Mouse (Mus musculus): ENCODE results near the gene Cd52.

Cd52 gene

DNA sequence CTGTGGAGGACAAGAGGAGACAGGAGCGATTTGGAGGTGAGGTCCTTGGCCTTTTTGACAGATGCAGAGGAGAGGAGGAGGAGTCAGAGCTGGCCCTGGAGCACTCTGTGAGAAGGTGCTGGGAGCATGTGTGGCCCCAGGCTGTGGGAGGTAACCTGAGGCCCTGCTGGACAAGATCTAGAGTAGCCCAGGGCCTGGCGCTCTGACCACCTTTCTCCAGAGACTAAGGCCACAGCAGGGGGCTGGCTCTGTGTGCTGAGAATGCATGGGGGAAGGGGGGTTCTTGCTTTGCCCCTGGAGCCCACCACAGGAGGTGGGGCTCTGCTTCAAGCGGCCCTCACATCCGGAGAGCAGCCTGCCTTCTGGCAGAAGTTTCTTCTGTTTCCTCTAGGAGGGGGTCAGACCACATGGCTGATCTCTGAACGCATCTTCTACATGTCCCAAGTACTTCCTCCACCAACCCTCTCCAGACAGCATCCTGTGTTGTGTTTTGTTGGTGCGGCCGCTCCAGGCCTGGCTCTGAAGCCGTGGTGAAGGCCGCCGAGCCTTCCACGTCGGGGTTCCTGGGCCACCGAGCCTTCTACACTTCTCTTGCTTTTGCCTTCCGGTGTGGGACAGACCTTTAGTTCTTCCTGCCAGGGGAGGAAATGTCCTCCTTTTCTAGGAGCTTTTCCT lies 23.4 kb upstream of the Cd52 start:
- no peak for DNase-seq

DNA sequence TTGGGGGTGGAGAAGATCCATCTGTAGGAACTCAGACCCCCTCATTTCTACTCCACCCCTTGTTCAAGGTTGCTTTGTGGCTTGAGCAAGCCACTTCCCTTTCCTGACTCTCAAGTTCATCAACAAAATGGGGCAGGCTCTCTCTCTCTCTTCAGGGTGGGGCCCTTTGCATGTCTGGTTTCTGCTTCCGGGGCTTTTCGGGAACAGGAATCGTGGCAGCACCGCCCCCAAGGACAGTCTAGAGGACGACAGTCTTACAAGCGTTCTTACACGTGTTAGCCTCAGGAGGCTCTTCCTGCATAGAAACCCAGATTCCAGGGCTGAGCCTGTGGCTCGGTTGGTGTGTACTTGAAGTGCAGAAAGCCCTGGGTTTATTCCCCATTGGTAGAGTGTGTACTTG lies 22.1 kb upstream of the Cd52 start:
- DNase-seq: no peak

DNA sequence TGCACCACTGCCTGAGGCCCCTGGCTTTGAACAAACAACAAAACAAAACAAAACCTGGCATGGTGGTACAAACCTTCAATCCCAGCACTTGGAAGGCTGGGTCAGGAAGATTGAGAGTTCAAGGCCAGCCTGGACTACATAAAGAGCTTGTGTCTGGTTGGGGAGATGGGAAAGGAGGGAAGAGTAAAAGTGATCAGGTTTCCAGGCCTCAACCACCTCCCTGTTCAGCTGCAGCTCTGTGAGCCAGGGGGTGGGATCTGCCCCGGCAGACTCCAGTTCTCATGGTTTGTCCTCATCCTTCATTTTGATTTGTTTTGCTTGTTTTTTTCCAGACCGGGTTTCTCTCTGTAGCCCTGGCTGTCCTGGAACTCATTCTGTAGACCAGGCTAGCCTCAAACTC lies 21.6 kb upstream of the Cd52 start:
- DNase-seq: no peak

DNA sequence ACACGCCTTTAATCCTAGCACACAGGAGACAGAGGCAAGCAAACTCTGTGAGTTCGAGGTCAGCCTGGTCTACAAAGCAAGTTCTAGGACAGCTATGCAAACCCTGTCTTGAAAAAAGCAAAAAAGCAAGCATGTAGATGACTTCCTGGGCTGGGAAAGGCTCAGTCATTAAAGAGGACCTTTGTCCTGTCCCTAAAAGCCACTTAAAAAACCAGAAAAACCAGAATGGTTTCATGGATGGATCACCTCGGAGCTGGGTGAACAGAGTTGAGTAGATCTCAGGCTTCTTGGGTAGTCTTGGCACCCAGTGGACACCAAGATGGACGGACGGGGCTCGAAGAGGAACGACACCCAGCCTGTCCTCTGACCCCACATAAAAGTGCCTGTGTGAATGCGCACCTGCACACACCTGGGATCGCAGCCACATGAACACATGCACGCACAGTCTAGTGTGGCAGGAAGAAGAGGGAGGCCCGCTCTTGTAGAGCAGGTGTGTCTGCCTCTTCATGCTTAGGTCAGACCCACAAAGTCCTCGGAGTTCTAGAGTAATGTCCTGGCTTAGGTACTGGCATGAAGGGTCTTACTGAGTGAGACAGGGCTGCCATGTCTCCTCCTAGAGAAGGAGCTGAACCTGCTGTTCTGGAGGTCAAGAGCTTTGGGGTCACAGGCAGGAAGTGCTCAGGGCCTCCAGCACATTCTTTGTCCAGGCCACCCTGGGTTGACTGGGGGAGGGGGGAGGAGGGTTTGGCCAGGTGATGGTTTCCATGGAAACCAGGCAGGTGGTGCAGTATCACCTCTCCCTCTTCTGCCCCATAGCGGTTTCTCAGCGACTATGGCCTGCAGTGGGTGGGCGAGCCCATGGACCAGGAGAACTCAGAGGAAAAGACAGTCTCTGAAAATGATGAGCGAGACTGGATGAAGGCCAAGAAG lies 20.6 kb upstream of the Cd52 start:
- no peak for DNase-seq

DNA sequence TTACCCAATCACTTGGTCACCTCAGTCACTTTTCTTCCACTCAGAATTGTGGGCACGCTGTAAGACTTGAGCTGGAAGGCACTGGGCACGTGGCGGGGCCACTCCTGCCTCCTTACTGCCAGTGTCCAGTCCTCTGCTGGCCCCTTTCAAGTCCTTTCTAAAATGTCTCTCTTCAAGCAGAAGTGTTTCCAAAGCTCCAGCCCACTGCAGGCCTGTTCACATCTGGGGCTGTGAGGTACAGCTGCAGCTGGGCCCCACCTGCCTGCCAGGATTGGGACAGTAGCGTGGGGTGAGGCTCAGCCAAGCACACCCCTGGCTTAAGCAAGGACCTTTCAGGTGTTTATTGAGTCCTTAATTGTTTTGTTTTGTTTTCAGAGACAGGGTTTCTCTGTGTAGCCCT lies 19.2 kb upstream of the Cd52 start:
- DNase-seq: no peak

DNA sequence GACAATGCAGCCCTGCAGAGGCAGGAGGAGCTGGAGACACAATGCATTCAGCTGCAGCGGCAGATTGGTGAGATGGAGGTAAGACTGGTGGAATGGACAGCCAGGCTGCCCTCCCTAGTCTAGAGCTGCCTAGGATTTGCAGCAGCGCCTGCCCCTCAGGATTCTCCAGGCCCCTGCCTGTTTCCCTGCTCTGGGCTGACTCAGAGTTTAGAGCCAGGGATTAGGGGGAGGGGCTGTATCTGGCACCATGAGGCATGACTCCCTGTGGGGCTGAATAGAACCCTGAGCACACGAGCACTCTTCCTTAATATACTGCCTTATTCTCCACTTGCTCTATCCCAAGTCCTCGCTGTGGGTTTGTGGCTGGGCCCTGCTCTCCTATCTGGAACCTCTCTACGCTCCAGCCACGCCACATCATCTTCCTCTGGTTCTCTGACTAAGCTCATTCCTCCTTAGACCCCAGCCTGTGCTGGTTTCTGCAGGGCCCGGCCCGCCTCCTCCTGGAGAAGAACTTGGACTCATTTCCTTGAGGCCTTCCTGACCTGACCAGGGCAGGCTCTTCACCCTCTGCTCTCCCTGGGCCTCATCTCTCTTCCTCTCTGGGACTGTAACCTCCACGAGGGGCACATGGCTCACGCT lies 18.6 kb upstream of the Cd52 start:
- no peak for DNase-seq

DNA sequence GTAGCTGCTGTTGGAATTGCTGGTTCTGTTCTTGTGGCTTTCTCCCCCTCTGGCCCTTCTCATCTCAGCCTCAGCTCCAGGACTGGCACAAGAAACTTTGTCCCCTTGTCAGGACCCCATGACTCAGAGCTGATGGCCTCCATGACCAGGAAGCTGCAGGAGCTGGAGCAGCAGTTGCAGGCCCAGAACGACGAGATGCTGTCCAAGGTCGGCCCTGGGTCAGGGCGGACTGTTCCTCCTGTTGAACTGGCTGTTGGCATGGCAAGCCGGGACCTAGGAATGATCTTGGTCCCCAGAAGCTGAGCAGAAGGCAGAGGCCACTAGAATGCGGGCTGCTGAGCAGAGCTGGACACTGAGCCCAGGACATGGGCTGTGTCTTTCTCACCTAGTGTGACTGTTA lies 17.5 kb upstream of the Cd52 start:
- DNase-seq: no peak

DNA sequence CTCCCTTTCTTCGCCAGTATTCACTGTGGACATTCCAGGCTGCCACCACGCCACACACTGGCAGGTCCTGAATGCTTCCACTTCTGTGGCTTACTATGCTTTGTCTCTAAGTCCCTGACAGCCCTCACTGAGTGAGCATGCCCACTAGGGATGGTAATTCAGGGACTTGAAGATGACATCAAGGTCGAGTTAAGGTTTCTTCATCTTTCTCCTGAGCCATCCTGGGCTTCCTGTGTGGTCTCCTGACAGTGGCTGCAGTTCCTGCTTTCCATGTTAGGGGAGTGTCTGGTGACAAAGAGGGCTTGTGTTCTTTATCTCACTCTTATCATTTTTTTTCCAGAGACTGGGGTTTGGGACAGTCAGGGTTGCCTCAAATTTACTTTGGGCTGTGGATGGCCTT lies 15.8 kb upstream of the Cd52 start:
- DNase-seq: no peak

DNA sequence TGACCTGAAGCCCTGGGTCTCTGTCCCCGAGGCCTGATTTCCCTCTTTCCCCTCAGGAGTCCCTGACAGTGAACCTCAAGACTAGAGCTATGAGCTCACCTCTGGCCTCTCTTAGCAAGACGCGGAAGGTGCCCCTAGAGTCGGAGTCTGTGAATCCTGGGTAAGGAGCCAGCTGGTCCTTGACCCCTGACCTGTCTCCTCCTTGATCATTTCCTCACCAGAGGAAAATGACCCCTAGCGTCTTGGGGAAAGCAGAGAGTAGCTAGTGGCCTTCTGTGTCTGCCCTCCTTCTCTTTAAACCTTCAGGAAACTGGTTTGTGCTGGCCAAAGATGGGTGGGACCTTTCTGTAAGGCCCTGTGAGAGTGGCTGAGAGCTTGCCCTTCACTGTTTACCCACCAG lies 13.3 kb upstream of the Cd52 start:
- no peak for DNase-seq

DNA sequence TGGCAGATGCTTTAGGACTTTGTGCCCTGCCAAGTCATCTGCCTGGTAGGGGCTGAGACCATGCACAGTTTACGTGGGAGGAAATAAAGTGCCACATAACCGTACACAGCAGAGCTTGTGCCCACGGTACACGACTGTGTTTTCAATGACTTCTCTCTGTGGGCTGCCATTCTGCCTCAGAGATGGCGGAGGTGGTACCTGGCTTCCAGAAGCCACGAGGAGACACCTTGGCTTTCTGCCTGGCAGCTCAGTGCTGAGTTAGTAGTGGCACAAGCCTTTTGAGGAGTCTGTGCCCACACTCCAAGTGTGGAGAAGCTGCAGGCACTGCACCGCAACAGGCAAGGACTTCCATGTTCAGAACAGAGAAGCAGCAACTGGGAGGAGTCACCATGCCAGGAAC lies 12.8 kb upstream of the Cd52 start:
- DNase-seq: no peak

DNA sequence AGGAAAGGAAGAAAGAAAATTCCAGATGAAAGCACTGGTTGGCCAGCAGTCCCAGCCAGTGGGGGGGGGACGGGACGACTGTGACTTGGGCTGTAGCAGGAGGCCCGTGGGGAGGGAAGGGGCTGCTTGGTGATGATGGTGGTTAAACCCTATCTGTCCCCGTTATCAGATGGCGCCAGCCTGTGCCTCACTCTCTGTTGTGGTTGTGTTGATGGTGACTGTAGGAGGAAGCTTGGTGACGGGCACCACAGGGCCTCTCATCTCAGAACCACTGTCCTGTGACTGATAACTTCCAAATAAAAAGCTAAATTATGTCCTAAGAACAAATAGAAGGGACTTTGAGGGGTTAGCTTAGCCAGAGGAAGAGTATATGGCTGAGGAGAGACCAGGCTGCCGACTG lies 11.2 kb upstream of the Cd52 start:
- DNase-seq: no peak

DNA sequence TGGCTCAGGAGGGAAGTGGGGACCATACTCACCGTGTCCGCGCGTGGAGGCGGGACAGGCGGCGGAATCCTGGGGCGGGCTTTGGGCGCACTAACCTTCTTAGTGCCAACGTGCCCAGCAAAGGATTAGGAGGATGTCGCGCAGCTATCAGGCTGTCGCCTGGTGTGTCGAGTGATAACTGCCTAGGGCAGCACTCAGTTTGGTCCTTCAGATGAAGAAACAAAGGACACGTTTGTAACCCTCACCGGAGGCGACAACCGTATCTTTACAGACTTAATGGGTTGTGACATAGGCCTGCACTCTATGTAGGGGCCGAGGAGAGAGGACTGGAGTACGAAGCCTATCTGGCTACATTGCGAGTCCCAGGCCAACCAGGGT lies 7.8 kb upstream of the Cd52 start:
- no peak for DNase-seq

DNA sequence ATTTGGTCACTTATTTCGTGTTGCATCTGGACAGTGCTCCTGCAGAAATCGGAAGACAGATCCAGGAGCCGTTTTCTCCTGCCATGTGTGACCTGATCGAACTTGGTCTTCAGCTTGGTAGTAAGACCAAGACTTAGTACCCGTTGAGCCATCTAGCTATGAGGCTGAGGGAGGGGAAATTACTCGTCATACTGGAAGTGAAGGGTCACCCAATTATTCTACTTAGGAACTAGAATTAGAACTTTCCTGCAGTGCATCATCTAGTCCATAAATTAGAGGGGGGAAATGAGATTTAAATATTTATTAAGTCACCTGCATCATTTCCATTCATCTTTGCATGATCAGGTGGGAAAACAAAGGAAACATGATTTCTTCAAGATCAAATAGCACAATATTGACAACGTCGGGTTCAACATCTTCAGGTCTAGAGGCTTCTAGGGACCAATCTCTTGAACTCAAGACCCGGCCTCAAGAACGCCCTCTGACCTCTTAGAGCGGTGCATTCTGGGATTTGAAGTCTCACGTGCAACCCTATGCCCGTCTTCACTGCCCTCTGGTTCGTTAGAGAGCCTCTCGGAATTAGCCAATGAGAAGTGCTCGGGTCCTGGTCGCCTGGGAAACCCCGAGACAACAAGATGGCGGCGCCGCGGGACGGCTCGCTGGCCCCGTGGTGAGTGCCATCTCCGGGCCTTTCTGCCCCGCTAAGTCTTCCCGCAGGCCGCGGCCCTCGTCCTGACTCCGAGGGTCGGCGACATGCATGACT lies 7.3 kb upstream of the Cd52 start, which contains the start of gene Ubxn11:
Gene Ubxn11, plus strand, starts transcription at position 592 of the 763 bp plus-strand sequence.
- DNase-seq: peak; percentile 92

DNA sequence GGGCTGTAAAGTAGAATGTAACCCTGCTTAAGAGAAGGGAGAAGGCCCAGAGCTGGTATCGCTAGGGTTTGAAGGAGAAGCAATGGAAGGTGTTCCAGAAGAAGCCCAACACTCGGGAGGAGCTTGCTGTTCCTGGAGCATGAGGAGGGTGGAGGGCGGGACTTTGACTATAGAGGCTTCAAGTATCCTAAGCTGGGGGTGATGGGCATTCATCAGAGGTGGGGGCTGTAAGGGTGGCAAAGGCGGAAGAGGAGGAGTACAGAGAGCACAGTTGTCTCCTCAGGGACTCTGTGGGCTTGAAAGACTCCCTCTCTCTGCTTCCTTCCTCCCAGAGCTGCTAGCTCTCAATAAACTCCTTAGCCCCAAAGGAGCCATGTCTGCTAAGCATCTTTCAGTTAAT lies 5.4 kb upstream of the Cd52 start:
- DNase-seq: no peak

DNA sequence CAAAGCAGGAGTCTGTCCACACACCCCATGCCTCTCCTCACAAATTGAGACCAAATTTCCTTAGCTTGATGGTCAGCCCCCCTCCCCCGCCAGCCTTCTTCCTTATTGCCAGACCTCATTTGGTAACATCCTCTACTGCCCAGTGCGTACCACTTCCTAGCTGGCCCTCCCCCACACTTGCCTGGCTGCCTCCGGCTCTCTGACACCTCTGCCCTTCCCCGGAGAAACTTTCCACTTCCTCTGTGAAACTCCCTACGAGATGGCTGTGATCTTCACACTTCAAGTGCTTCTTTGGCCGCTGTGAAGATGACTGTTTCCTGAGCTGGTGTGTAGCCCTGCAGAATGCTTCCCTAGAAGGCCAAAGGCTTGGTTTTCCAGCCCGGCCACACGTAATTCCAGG lies 3.7 kb upstream of the Cd52 start:
- DNase-seq: peak; percentile 25

DNA sequence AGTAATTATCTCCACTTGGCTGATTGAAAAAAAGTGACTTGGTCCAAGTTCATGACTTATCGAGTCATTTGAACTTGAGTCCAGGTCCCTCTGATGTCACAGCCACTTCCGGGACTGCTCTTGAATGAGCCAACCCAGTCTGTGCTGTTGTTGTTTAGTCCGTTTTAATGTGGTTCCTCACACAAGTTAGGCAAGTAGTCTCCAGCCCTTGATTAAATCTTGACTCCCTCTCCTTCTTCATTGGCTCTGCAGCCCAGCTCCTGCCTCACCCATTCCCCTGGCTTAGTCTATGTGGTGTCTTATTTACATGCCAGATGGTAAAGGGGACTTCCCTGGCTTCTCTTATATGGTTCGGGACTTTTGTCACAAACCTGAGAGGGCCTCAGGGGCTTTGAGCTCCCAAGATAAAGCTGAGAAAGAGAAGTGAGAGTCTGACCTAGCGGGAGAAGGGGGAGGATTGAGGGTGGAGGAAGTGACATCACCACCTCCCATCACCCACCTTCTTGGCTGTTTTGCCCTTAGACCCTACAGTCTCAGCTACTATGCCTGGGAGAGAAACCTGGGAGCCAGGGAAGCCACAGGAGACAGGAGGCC lies 2.2 kb upstream of the Cd52 start:
- no peak for DNase-seq

DNA sequence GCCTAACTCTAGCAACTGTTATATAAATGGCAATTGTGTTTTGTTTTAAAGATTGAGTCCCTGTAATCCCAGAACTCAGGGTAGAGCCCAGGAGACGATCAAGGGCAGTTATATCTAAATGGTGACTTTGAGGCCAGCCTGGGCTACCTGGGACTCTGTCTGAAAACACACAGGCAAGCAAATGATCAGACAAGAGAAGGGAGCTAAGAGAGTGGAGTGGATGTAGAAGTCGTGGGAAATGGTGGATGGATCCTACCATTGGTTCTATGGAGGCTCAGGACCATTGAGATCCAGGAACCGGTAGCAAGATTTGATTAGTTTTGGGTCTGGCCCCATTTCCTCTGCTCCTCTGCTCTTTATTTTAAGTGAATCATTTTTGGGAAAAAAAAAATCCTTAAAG lies 1.2 kb upstream of the Cd52 start:
- no peak for DNase-seq

DNA sequence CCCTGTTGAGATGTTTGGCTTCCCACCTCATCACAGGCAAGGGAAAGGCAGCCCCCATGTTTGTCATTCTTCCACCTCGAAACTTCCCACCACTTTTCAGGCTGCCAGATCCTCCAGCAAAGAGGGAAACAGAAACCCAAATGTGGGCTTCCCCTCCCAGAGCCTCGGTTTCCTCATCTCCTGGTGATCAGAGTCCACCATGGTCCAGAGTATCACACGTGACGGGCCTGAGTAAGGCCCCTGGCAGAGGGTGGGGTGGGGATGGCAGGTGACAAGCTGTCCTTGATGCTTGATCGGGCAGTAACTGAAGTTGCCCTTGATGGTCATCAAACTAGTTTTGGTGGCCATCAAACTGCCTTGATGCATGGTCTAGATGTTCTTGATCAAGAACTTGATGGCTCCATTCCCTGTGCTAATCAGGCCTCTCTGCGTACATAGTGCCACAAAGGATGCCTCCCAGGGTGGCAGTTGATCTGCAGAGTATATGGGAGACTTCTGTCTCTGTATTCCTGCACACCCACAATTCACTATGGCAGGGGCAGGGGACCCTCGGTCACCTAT lies 798 bp downstream of the Cd52 start:
- no peak for DNase-seq

DNA sequence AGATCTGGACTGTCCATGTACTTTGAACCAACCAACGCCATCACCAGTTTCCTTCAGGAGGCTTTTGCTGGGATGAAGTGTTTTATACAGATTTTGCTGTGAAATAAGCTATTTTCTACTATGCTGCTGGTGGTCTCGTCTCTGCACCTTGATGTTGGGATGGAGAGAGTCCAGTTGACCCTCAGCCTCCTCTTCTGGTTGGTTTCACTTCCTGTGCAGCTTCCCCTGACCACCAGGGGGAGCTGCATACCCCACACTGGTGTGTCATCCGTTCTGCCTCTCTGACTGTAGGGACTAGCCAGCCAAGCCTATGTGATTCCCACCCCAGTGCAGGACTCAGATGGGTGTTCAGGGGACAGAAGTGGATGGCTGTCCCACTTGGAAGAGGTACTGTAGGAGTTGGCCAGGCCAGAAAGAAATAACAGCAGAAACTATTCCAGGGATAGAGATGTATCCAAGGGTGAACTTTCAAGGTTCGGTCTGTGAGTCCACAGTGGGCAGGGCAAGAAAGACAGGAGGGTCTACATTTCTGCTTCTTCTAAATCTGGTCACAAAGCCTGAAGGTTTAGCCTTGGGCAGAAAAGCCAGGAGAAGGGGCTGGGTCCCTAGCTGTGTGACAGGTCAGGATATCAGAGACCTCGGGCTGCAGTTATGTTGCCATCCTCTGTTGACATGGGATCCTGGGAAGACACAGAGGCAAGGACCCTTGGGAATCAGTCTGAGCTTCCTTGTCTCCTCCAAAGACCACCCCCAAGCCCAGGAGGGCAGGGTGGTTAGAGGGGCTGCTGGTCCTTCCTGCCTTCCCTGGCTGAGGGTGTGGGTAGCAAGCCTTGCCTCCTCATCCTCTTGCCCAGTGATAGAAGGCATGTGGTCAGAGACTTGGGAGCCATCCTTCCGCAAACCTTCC lies 2.2 kb downstream of the Cd52 start:
- peak; percentile 56 for DNase-seq

DNA sequence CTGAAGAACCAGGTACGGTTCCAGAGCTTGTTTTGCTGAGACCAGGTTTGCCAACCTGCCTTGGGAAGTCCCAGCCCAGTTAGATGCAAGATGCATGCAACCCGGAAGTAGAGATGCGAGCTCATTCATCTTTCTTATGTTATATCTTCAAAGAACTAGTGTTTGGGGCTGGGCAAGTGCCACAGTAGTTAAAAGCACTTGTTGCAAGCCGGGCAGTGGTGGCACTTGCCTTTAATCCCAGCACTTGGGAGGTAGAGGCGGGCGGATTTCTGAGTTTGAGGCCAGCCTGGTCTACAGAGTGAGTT lies 3.7 kb downstream of the Cd52 start:
- no peak for DNase-seq

DNA sequence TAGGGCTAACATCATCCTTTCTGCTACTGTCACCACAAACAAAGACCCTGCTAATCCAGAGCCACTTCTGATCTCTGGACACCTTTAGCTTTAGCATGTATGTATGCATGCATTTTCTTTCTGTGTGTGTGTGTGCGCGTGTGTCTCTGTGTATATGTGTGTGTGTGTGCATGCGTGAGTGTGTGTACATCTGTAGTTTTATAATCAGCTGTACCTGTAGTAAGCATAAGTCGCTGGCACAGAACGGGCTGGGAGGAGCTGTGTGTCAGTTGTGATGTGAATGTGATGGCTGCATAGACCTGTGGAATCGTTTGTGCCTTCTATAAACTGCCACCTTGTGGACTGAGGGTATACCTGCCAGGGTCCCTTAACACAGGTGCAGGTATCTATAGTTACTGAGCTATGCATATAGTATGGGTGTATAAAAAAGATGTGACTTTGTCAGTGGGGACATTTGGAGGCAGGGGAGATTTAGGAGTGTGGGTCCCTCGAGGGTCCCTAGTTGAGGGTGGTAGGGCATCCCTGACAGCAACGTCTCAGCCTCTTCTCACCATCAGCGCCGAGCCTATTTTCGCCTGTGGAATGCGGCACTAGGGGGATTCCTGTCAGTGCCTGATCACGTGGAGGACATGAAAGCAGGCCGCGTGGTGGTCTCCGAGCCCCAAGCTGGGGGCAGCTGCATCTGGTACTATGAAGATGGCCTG lies 4.2 kb downstream of the Cd52 start:
- DNase-seq: no peak
